Mouse (Mus musculus) kidney, adult 8-10 months (tissue): ENCODE data around the gene Ogfod1.

Experiments
- DNase-seq, 2 experiments: peaks; one replicate each; pipeline ENCODE4 v3.0.0; 2022

The Ogfod1 gene

DNA sequence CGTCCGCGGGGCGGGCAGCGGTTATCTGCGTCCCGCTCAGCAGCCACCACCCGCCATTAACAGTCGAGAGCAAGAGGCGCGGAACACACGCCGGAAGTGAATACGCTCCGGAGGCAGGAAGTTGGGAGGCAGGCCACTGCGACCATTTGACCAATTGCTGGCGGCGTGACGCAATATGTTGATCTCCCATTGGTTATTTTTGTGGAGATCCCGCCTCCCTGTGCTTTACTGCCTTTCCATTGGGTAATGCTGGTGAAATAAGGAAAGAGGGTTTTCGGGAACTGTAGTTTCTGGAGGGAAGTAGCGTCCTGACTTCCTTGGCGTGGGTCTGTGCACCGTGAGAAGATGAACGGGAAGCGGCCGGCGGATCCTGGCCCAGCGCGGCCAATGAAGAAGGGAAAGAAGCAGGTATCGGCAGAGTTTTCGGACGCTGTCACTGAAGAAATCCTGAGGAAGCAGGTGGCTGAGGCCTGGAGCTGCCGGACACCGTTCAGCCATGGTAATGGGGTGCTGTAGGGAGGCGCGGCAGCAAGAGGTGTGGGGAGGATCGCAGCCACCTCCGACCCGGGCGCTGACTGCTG, at the start of gene Ogfod1, which contains the start of gene Nudt21:
Ogfod1 (plus strand) TSS at position 255 of the 581 bp plus-strand sequence.
Nudt21 (minus strand) TSS at position 88 of the 581 bp plus-strand sequence.
- peak; percentile 97 for DNase-seq

DNA sequence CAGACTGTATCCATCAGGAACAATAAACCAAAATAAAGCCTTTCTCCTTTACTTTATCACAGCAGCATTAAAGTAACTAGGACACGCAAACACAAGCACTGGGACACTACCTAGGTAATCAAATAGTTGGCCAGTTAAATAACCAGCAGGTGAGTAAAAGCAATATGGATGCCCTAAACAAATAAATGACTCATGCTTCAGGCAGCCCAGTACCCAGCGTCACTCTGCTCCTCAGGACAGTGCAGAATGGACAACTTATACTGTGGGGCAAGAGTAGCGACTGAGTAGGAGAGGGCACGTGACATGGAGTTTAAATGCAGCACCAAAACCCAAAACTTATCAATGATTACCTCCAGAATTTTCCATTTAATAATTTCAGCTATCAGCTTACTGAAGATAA, 47.3 kb upstream of the Ogfod1 start:
- no peak for DNase-seq

DNA sequence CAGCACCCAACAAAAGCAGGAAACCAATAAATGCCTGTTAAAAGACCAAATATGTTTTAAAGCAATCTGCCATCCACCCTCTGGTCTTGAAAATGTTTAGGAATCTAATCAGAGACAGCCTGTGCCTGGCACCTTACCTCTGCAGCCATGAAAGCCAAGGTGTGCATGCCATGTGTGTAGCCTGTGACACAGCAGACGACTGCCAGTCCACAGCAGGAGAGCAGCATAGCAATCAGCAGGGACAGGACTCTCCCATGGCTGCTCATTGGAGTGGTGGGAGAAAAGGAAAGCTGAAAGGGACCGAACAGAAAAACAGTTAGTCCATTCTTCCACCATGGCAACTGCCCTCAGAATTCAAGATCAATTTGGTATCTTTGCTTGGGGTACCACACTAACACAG, 38.0 kb upstream of the Ogfod1 start:
- no peak for DNase-seq

DNA sequence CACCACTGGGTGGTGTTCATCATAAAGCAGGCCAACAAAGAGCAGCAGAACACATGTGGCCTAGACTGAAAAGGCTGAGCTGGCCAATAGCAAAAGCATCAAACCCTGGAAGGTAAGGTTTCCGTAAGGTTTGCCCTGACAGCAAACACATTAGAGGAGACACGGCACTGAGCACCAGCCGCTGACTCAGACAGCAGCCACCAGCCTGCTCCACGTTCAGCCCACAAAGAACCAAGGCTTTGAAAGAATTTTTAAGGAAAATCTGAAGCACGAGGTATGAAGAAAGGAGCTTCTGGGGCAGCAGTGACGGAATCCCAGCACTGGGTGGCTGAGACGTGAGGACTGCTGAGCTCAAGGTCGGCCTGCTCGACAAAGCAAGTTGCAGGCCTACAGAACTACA, 32.9 kb upstream of the Ogfod1 start:
- DNase-seq = no peak

DNA sequence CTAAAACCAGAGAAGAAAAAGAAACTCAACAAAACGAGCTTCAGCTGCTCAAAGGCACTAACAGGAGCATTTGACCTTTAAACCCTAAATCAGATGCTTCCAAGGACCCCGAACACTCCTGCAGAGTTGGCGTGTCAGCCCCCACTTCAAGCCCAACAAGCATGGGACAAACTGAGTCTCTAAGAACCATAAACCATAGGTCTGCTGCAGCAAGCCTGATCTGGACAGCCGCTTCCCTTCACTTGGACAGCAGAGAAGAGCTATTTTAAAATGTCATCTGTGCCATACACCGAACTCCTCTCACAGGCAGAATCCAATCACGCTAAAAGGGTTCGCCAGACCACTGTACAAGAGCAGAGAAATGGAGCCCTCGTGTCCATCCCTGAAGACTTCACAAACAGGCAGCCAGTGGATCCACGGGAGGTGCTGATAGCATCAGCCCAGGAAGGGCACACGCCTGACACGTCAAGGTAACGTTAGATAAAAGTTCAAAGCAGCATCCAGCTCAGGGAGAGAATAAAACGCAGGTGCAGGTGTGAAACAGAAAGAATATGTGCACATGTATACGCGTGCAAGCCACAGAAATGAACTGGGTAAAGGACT, 27.7 kb upstream of the Ogfod1 start:
- no peak for DNase-seq

GRCm38 (mm10) chr8:94010101-94010705, 26.8 kb upstream of the Ogfod1 start:
- DNase-seq = peak in 1 of 2 experiments; percentile 3

DNA sequence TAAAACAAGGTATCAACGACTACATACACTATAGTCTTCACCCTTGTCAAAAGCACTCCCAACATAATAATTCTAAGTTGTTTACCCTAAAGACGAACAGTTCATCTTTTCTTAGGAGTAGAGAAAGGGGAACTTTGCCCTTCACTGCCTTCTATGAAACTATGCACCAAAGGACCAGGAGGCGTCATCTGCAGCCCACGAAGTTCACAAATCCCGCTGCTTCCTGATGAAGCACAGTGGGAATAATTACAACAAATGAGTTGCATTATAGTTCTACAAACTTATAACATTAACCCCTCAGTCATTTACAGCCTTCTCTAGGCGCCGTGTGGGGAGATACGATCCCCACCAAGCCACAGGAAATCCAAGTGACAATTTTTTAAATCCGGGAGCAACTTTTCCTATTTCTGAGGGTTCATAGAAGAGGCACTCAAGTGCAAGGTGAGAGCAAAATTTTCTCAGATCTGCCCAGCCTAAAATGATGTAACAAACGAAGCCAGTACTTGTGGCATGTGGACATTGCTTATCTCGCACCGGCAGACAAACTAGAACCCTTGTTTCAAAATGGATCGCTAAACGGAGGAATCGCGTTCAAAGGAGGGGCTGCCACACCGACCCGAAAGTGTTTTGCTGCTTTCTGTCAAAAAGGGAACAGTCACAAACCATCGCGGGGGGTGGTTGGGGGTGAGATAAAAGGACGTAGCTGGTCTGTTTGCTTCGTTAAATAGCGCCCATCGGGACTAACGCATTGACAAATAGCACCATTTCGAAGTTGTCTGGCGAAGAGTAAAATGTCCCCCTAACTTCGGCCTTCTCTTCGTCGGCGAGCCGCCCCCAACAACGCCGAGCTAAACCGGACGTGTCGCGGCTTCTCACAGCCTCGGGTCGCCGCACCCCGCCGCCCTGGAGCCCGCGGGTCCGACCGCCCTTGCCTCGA, 25.7 kb upstream of the Ogfod1 start:
- DNase-seq = peak; percentile 9 to 13

- DNase-seq = peak; percentile 35 to 60
These were observed 24.7 kb upstream of the Ogfod1 start, which contains the start of gene Amfr for GRCm38 (mm10) chr8:94012013-94012951. TSS of gene Amfr (minus strand) at chr8:94012842.

GRCm38 (mm10) chr8:94013026-94013612, 23.9 kb upstream of the Ogfod1 start:
- DNase-seq = peak in 1 of 2 experiments; percentile 27

DNA sequence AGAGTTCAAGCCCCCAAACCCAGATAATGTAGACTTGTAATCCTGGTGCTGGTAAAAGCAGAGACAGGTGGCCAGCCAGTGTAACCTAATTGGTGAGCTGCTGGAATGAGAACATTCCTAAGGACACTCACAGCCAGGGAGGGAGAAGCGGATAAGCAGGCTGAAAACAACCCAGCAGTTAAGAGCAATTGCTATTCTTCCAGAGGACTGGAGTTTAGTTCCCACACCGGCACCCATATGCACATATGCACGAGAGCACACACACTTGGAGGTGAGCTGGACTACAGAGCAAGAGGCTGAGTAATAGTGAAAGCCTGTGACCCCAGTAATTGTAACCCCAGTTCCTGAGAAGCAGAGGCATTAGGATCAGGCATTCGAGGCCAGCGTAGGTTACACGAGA, 13.1 kb upstream of the Ogfod1 start:
- DNase-seq = no peak

- DNase-seq = no peak
These were observed 7.3 kb upstream of the Ogfod1 start for GRCm38 (mm10) chr8:94029701-94030100.

GRCm38 (mm10) chr8:94033601-94034000, 3.4 kb upstream of the Ogfod1 start:
- no peak for DNase-seq

GRCm38 (mm10) chr8:94035200-94035599, 1.8 kb upstream of the Ogfod1 start:
- DNase-seq = no peak

- DNase-seq = peak; percentile 38 to 49
These were observed 457 bp upstream of the Ogfod1 start for GRCm38 (mm10) chr8:94036541-94036940.

DNA sequence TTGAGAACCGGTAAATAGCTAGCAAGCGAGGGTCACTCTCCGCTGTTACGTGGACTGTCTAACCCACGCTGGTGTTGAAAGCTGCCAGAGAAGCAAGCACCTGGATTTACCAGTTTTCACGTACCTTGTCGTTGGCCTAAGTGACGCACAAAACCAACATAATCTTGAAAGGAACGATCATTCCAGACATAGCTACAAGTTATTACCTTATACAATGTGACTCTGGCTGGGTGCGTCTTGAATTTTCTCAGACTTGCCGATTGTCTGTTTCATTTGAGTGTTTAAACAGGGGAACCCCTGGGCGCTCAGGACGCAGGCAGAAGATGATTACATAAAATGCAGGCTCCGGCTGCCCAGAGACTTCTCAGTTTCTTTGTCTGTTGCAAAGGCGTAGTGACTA, 808 bp downstream of the Ogfod1 start:
- no peak for DNase-seq

GRCm38 (mm10) chr8:94047845-94048244, 10.8 kb downstream of the Ogfod1 start:
- DNase-seq = no peak

DNA sequence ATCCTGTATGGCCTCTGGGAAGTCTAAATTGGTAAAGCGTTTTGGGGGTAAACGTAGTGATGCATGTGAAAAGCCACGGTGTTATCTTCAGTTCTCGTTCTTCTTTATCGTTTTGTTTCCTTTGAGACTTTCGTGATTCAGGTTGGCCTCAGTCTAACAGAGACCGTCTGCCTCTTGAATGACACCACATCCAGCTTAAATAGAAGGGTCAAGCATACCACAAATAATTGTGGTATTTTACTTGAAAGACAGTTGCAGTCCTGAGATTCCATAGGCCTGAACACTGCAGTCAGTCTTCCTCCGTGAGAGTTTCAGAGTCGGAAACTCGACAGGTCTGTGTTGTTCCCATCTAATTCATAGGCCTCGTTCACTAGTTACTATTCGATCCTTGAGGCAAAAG, 15.7 kb downstream of the Ogfod1 start:
- no peak for DNase-seq

- peak; percentile 8 to 52 for DNase-seq
These were observed 20.3 kb downstream of the Ogfod1 start for GRCm38 (mm10) chr8:94057157-94057854.

GRCm38 (mm10) chr8:94066121-94066863, 29.3 kb downstream of the Ogfod1 start:
- DNase-seq = no peak

DNA sequence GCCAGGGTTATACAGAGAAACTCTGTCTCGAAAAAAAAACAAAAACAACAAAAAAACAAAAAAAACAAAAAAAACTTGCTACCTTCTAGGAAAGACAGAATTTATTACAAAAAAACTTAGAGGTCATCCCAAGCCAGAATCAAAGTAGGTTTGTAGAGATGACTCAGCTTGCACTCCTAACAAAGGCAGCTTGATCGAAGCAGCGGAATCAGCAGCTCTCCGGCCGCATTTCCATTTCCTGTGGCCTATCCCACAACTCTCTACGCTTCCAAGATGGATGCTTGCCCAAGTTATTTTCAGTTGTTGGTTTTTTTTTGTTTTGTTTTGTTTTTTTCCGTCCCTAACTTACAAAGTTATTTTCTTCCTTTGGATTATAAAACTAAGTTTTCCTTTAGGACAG, 31.8 kb downstream of the Ogfod1 start:
- peak in 1 of 2 experiments; percentile 1 for DNase-seq
